Mouse (Mus musculus): ENCODE data around the gene Rasal2.

GRCm38 (mm10) chr1:157225013-157225412, 187.4 kb downstream of the Rasal2 start:
- TF ChIP-seq CTCF (IDR thresholded peaks at IDR 0.05; ENCODE audit: low read depth) = no peak
- TF ChIP-seq EP300 (IDR thresholded peaks at IDR 0.05; ENCODE audit: low read depth) = no peak
